Mouse (Mus musculus): Measurements from ENCODE around the gene Pole2.

The Pole2 gene

GRCm38 (mm10) chr12:69210056-69210979 is 17.7 kb downstream of the Pole2 start:
- ATAC-seq (ENCODE audit: low TSS enrichment), result no peak

GRCm38 (mm10) chr12:69208520-69208919 is 19.5 kb downstream of the Pole2 start:
- ATAC-seq (ENCODE audit: low TSS enrichment), result no peak

GRCm38 (mm10) chr12:69207926-69208325 is 20.1 kb downstream of the Pole2 start:
- ATAC-seq (ENCODE audit: low TSS enrichment), result no peak

GRCm38 (mm10) chr12:69207396-69207795 is 20.6 kb downstream of the Pole2 start:
- ATAC-seq (ENCODE audit: low TSS enrichment), result no peak

GRCm38 (mm10) chr12:69204052-69204833 is 23.8 kb downstream of the Pole2 start, which contains the start of gene Gm49384:
TSS of gene Gm49384 (minus strand) at chr12:69204267.
- ATAC-seq (ENCODE audit: low TSS enrichment), result no peak

GRCm38 (mm10) chr12:69198985-69199384 is 29.0 kb downstream of the Pole2 start:
- no peak for ATAC-seq (ENCODE audit: low TSS enrichment)

GRCm38 (mm10) chr12:69198164-69198535 is 29.8 kb downstream of the Pole2 start, which contains the start of gene Dnaaf2:
TSS of gene Dnaaf2 (minus strand) at chr12:69198429.
- peak; percentile 21 for ATAC-seq (ENCODE audit: low TSS enrichment)

- peak; percentile 69 for ATAC-seq (ENCODE audit: low TSS enrichment)
Measured at GRCm38 (mm10) chr12:69197378-69198163, 30.4 kb downstream of the Pole2 start.

- peak; percentile 93 for ATAC-seq (ENCODE audit: low TSS enrichment)
Measured at GRCm38 (mm10) chr12:69196444-69197377, 31.3 kb downstream of the Pole2 start, which contains the start of gene Gm49383. TSS of gene Gm49383 (minus strand) at chr12:69197104.

GRCm38 (mm10) chr12:69192637-69193036 is 35.4 kb downstream of the Pole2 start:
- no peak for ATAC-seq (ENCODE audit: low TSS enrichment)

GRCm38 (mm10) chr12:69191396-69191795 is 36.6 kb downstream of the Pole2 start:
- ATAC-seq (ENCODE audit: low TSS enrichment), result no peak

GRCm38 (mm10) chr12:69190522-69190921 is 37.5 kb downstream of the Pole2 start:
- no peak for ATAC-seq (ENCODE audit: low TSS enrichment)

GRCm38 (mm10) chr12:69190074-69190473 is 37.9 kb downstream of the Pole2 start:
- ATAC-seq (ENCODE audit: low TSS enrichment), result no peak

- ATAC-seq (ENCODE audit: low TSS enrichment), result no peak
Measured at GRCm38 (mm10) chr12:69186811-69187471, 41.1 kb downstream of the Pole2 start.

GRCm38 (mm10) chr12:69185371-69185770 is 42.6 kb downstream of the Pole2 start:
- no peak for ATAC-seq (ENCODE audit: low TSS enrichment)

GRCm38 (mm10) chr12:69184342-69185295 is 43.4 kb downstream of the Pole2 start:
- peak; percentile 58 for ATAC-seq (ENCODE audit: low TSS enrichment)

GRCm38 (mm10) chr12:69183583-69184308 is 44.2 kb downstream of the Pole2 start, which contains the start of the genes Rpl36al and Mgat2:
TSS of gene Rpl36al (minus strand) at chr12:69184083.
TSS of gene Mgat2 (plus strand) at chr12:69184157.
- ATAC-seq (ENCODE audit: low TSS enrichment), result peak; percentile 98

- ATAC-seq (ENCODE audit: low TSS enrichment), result no peak
Measured at GRCm38 (mm10) chr12:69181800-69182199, 46.2 kb downstream of the Pole2 start.
